Mouse (Mus musculus) hindbrain, embryonic 15.5 days (tissue): ENCODE measurements around the gene Nop58. TPM values are rescaled to one million over a fixed set of nuclear protein-coding genes. Genes with fewer than 3 reads are reported as not detected.

Experiments used
- ATAC-seq: fragments of 200-750 bp; cut with Nextera tagmentation; 2 replicates; pipeline ENCODE4 v1.8.0; 2017; ENCODE audit warnings: low read depth, moderate number of reproducible peaks, moderate TSS enrichment; ENCODE audit not compliant: low FRiP score
- H3K27ac ChIP-seq: fragments of 300-500 bp; sonication (generic); replicated peaks from 2 replicates; pipeline ENCODE4 v1.5.1; 2015; ENCODE audit warnings: mild to moderate bottlenecking, inconsistent platforms
- H3K27me3 ChIP-seq: fragments of 300-500 bp; sonication (generic); 2 replicates; pipeline ENCODE4 v1.6.1; 2015; ENCODE audit warnings: control low read depth, inconsistent platforms
- H3K36me3 ChIP-seq: fragments of 300-500 bp; sonication (generic); 2 replicates; pipeline ENCODE4 v1.6.1; 2015; ENCODE audit warnings: control low read depth, inconsistent platforms
- H3K4me1 ChIP-seq: fragments of 300-500 bp; sonication (generic); replicated peaks from 2 replicates; pipeline ENCODE4 v1.6.1; 2015; ENCODE audit warnings: control low read depth, inconsistent platforms
- H3K4me2 ChIP-seq: fragments of 300-500 bp; sonication (generic); 2 replicates; pipeline ENCODE4 v1.6.1; 2015; ENCODE audit warnings: moderate library complexity, mild to moderate bottlenecking, inconsistent platforms
- H3K4me3 ChIP-seq: fragments of 300-500 bp; sonication (generic); 2 replicates; pipeline ENCODE4 v1.5.1; 2015; ENCODE audit warnings: mild to moderate bottlenecking, inconsistent platforms
- H3K9ac ChIP-seq: fragments of 300-500 bp; sonication (generic); 2 replicates; pipeline ENCODE4 v1.6.1; 2015; ENCODE audit warnings: inconsistent platforms
- H3K9me3 ChIP-seq: fragments of 300-500 bp; sonication (generic); 2 replicates; pipeline ENCODE4 v1.6.1; 2016; ENCODE audit warnings: control low read depth, inconsistent platforms
- WGBS: fragments of 180-500 bp; shearing (Covaris S2); methylation state at CpG from one replicate; pipeline ENCODE4 v1.1.7; 2015; 5-methylcytosine and 5-hydroxymethylcytosine counted together
- polyA plus RNA-seq: library from polyadenylated mRNA; unstranded; fragments of >200 nt; fragmentation: Nextera tagmentation; extraction: Ambion mirVana; gene quantifications from 2 replicates; pipeline ENCODE4 v1.2.1, GENCODE M21; 2015

Gene Nop58
- polyA plus RNA-seq, 1 experiment from 2014 or later, result 141 TPM

DNA sequence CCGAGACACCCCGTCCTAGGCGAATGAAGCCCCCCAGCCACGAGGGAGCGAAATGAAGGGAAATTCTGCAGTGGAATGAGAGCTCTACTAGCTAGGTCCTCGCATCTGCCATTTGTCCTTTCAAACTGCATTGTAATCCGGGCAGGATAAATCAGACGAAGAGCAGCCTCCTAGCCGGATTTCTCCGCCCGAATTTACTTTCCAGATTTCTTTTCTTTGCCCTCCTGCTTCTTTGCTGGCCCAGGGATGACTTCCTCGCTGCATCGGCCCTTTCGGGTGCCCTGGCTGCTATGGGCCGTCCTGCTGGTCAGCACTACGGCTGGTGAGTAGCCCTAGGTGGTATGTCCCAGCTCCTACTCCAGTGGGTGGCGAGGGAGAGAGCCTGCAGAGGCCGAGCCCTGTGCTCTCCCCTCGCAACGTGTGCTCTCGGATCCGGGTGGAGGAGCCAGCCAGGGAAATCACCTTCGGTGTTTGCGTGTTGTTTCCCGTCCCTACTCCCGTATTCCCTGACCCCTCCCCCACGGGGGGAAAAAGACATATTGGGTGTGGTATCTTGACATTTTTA is 79.7 kb downstream of the Nop58 start:
- WGBS, result 0% methylated on average over 27 of the region's 27 CpGs
- H3K9me3 ChIP-seq, result no peaks in the 10 kb centered on the region
- H3K36me3 ChIP-seq, result no peaks in the 10 kb centered on the region
- H3K9ac ChIP-seq, result peak overlapping the region; percentile 78
- no peaks in the 10 kb centered on the region for H3K27me3 ChIP-seq
- H3K4me2 ChIP-seq, result peak overlapping the region; percentile 62
- no peak for ATAC-seq
- peak overlapping the region; percentile 69 for H3K4me3 ChIP-seq
- H3K4me1 ChIP-seq, result peaks cover 18% of the 10 kb centered on the region
- H3K27ac ChIP-seq, result peak overlapping the region; percentile 99

DNA sequence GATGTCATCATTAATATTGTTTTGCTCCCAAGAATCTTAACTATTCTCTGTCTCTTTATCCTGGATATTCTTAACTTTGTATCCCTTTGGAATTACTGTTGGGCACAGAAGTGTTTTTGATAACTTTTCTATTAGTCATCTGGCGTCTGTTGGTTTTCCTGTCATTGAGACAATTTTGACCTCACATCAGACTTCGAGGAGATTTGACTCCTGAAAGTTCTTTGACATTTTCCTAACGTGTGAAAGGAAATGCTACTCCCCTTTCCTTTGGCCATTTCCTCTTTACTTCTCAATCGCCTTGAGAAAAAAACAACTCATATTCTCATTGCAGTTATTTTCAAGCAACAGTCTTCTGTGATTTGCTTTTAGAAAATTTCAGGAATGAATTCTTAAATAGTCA is 80.5 kb downstream of the Nop58 start:
- H3K9ac ChIP-seq, result peak overlapping the region; percentile 37
- H3K4me2 ChIP-seq, result peak overlapping the region; percentile 62
- WGBS, result 1% methylated on average over 4 of the region's 4 CpGs
- no peaks in the 10 kb centered on the region for H3K36me3 ChIP-seq
- H3K9me3 ChIP-seq, result no peaks in the 10 kb centered on the region
- peaks cover 25% of the 10 kb centered on the region for H3K4me1 ChIP-seq
- H3K27ac ChIP-seq, result no peak overlapping the region
- peak overlapping the region; percentile 69 for H3K4me3 ChIP-seq
- ATAC-seq, result no peak
- H3K27me3 ChIP-seq, result no peaks in the 10 kb centered on the region

DNA sequence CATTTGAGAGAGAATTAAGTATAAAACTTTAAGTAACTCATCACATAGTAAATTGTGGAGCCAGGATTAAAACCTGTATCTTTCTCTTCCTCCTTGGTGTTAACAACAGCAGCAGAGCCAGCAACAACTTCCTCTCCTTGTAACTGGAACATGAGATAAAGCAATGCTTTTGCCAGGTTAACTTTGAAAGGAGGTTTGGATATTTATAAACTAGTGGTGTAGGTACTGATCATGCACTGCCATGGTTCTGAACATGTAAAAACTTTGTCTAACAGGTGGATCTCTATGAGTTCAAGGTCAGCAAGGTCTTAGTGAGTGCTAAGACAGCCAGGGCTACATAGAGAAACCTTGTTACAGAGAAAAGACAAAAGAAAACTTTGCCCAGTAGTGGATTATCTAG is 81.9 kb downstream of the Nop58 start:
- Histone ChIP-seq H3K4me3 (peak overlapping the region; percentile 37), H3K36me3 (no peaks in the 10 kb centered on the region), H3K9me3 (no peaks in the 10 kb centered on the region), H3K27ac (no peak overlapping the region), H3K4me2 (peak overlapping the region; percentile 63), H3K4me1 (peaks cover 35% of the 10 kb centered on the region), H3K9ac (peak overlapping the region; percentile 36; the same call in 1 of the 2 replicates), H3K27me3 (no peaks in the 10 kb centered on the region)
- no peak for ATAC-seq

Other genes starting within 250 kb of the Nop58 start
- 2.5 and 2.8 TPM in 2 replicates for gene Fzd7, start 202.5 kb upstream of the Nop58 start, polyA plus RNA-seq
- gene Gm973, start 168.7 kb upstream of the Nop58 start, polyA plus RNA-seq, result 8.1 and 9.4 TPM in 2 replicates
- 312 TPM in 2 replicates for gene Sumo1, start 14.1 kb upstream of the Nop58 start, polyA plus RNA-seq
- 10.2 and 10.4 TPM in 2 replicates for gene Bmpr2, start 78.4 kb downstream of the Nop58 start, polyA plus RNA-seq
- 37.2 and 38.3 TPM in 2 replicates for gene Fam117b, start 228.0 kb downstream of the Nop58 start, polyA plus RNA-seq